Mouse (Mus musculus): ENCODE data around the gene Efcc1. TPM values are rescaled to one million over a fixed set of nuclear protein-coding genes. Genes with fewer than 3 reads are reported as not detected.
A peak's percentile ranks its signal among the peaks of the same experiment; 100 is the strongest.

Gene Efcc1
- polyA plus RNA-seq (2015; fragmentation: Nextera tagmentation; extraction: Ambion mirVana), result 0.32 and 0.62 TPM in 2 replicates

GRCm38 (mm10) chr6:87730591-87731462, at the start of gene Efcc1:
TSS of gene Efcc1 (plus strand) at chr6:87730869.
- peaks cover 35% of the 10 kb centered on the region for H3K4me1 ChIP-seq
- no peak within 1 kb of the TSS for H3K27ac ChIP-seq
- peaks cover 87% of the 10 kb centered on the region for H3K27me3 ChIP-seq
- peak within 1 kb of the TSS; percentile 56 for H3K9ac ChIP-seq
- no peaks in the 10 kb centered on the region for H3K36me3 ChIP-seq
- peak within 1 kb of the TSS; percentile 59 for H3K4me3 ChIP-seq
- ATAC-seq (ENCODE audit: low FRiP score, low read depth), result peak; percentile 66
- no peaks in the 10 kb centered on the region for H3K9me3 ChIP-seq
- H3K4me2 ChIP-seq (replicated peaks), result peak within 1 kb of the TSS; percentile 95
- WGBS, result under 1% methylated on average over 90 of the region's 90 CpGs

GRCm38 (mm10) chr6:87695947-87696346, 34.7 kb upstream of the Efcc1 start:
- Histone ChIP-seq H3K27ac (no peak overlapping the region), H3K27me3 (no peaks in the 10 kb centered on the region; the same call in 1 of the 2 replicates), H3K4me3 (no peak overlapping the region), H3K9ac (no peak overlapping the region), H3K9me3 (0 out of 2 replicates have a peak, but pooled peaks cover 5% of the 10 kb centered on the region), H3K4me1 (no peaks in the 10 kb centered on the region), H3K36me3 (no peaks in the 10 kb centered on the region), H3K4me2 (replicated peaks) (no peak overlapping the region)
- WGBS, result 72% methylated on average over 3 of the region's 3 CpGs
- ATAC-seq (ENCODE audit: low FRiP score, low read depth), result no peak

- H3K9ac ChIP-seq, result no peak overlapping the region
- 0 out of 2 replicates have a peak, but pooled peaks cover 5% of the 10 kb centered on the region for H3K9me3 ChIP-seq
- no peak for ATAC-seq (ENCODE audit: low FRiP score, low read depth)
- no peak overlapping the region for H3K4me3 ChIP-seq
- no peak overlapping the region for H3K4me2 ChIP-seq (replicated peaks)
- 93% methylated on average over 4 of the region's 4 CpGs for WGBS
- no peaks in the 10 kb centered on the region for H3K4me1 ChIP-seq
- no peaks in the 10 kb centered on the region for H3K36me3 ChIP-seq
- no peak overlapping the region for H3K27ac ChIP-seq
- H3K27me3 ChIP-seq, result no peaks in the 10 kb centered on the region; the same call in 1 of the 2 replicates
These were observed 34.1 kb upstream of the Efcc1 start for GRCm38 (mm10) chr6:87696544-87696943.

- Histone ChIP-seq H3K4me3 (no peak overlapping the region), H3K27me3 (no peaks in the 10 kb centered on the region), H3K36me3 (no peaks in the 10 kb centered on the region), H3K4me1 (no peaks in the 10 kb centered on the region), H3K27ac (no peak overlapping the region), H3K9ac (no peak overlapping the region), H3K4me2 (replicated peaks) (no peak overlapping the region), H3K9me3 (no peaks in the 10 kb centered on the region)
- no peak for ATAC-seq (ENCODE audit: low FRiP score, low read depth)
- WGBS, result 47% methylated on average over 3 of the region's 3 CpGs
These were observed 24.4 kb upstream of the Efcc1 start for GRCm38 (mm10) chr6:87706246-87706645.

GRCm38 (mm10) chr6:87712311-87712710, 18.4 kb upstream of the Efcc1 start:
- H3K27ac ChIP-seq, result no peak overlapping the region
- H3K36me3 ChIP-seq, result no peaks in the 10 kb centered on the region
- H3K4me1 ChIP-seq, result no peaks in the 10 kb centered on the region
- 86% methylated on average over 4 of the region's 4 CpGs for WGBS
- H3K4me3 ChIP-seq, result no peak overlapping the region
- no peaks in the 10 kb centered on the region for H3K27me3 ChIP-seq
- no peak for ATAC-seq (ENCODE audit: low FRiP score, low read depth)
- H3K9me3 ChIP-seq, result no peaks in the 10 kb centered on the region
- H3K4me2 ChIP-seq (replicated peaks), result no peak overlapping the region
- H3K9ac ChIP-seq, result no peak overlapping the region

- Histone ChIP-seq H3K4me3 (no peak overlapping the region), H3K9ac (no peak overlapping the region), H3K4me1 (no peaks in the 10 kb centered on the region), H3K9me3 (no peaks in the 10 kb centered on the region), H3K27ac (no peak overlapping the region), H3K27me3 (peaks cover 2% of the 10 kb centered on the region; the same call in 1 of the 2 replicates), H3K4me2 (replicated peaks) (no peak overlapping the region), H3K36me3 (no peaks in the 10 kb centered on the region)
- ATAC-seq (ENCODE audit: low FRiP score, low read depth), result no peak
- 86% methylated on average over 4 of the region's 4 CpGs for WGBS
These were observed 16.6 kb upstream of the Efcc1 start for GRCm38 (mm10) chr6:87714091-87714490.

- Histone ChIP-seq H3K36me3 (no peaks in the 10 kb centered on the region), H3K9me3 (no peaks in the 10 kb centered on the region), H3K27me3 (peaks cover 10% of the 10 kb centered on the region), H3K27ac (no peak overlapping the region), H3K4me3 (no peak overlapping the region), H3K4me2 (replicated peaks) (0 out of 2 replicates have a peak overlapping the region, but pooled peaks have one; percentile 7), H3K4me1 (peaks cover 5% of the 10 kb centered on the region), H3K9ac (no peak overlapping the region)
- WGBS, result 6% methylated on average over 13 of the region's 13 CpGs
- no peak for ATAC-seq (ENCODE audit: low FRiP score, low read depth)
These were observed 8.0 kb upstream of the Efcc1 start for GRCm38 (mm10) chr6:87722631-87723030.

- no peaks in the 10 kb centered on the region for H3K9me3 ChIP-seq
- no peak overlapping the region for H3K9ac ChIP-seq
- WGBS, result 78% methylated on average over 7 of the region's 7 CpGs
These were observed 5.3 kb upstream of the Efcc1 start for GRCm38 (mm10) chr6:87725267-87725912.

GRCm38 (mm10) chr6:87728102-87728501, 2.6 kb upstream of the Efcc1 start:
- H3K9me3 ChIP-seq, result no peaks in the 10 kb centered on the region
- H3K27ac ChIP-seq, result no peak overlapping the region
- H3K27me3 ChIP-seq, result peaks cover 59% of the 10 kb centered on the region
- H3K9ac ChIP-seq, result no peak overlapping the region
- no peaks in the 10 kb centered on the region for H3K36me3 ChIP-seq
- H3K4me2 ChIP-seq (replicated peaks), result no peak overlapping the region
- ATAC-seq (ENCODE audit: low FRiP score, low read depth), result no peak
- H3K4me1 ChIP-seq, result peaks cover 28% of the 10 kb centered on the region
- 60% methylated on average over 3 of the region's 3 CpGs for WGBS
- H3K4me3 ChIP-seq, result no peak overlapping the region

More at GRCm38 (mm10) chr6:87725267-87725912, 5.3 kb upstream of the Efcc1 start:
- ATAC-seq (ENCODE audit: low FRiP score, low read depth), result no peak
- no peak overlapping the region for H3K4me3 ChIP-seq
- peaks cover 11% of the 10 kb centered on the region for H3K4me1 ChIP-seq
- H3K27me3 ChIP-seq, result peaks cover 32% of the 10 kb centered on the region
- no peak overlapping the region for H3K4me2 ChIP-seq (replicated peaks)
- H3K27ac ChIP-seq, result no peak overlapping the region
- no peaks in the 10 kb centered on the region for H3K36me3 ChIP-seq

- Histone ChIP-seq H3K4me1 (peaks cover 35% of the 10 kb centered on the region), H3K27me3 (peaks cover 80% of the 10 kb centered on the region), H3K36me3 (no peaks in the 10 kb centered on the region), H3K4me2 (replicated peaks) (peak overlapping the region; percentile 95), H3K4me3 (peak overlapping the region; percentile 59), H3K9ac (0 out of 2 replicates have a peak overlapping the region, but pooled peaks have one; percentile 56), H3K27ac (no peak overlapping the region), H3K9me3 (no peaks in the 10 kb centered on the region)
- 18% methylated on average over 13 of the region's 13 CpGs for WGBS
- ATAC-seq (ENCODE audit: low FRiP score, low read depth), result no peak
These were observed 528 bp upstream of the Efcc1 start for GRCm38 (mm10) chr6:87730141-87730540.

- peaks cover 90% of the 10 kb centered on the region for H3K27me3 ChIP-seq
- no peak for ATAC-seq (ENCODE audit: low FRiP score, low read depth)
- peak overlapping the region; percentile 59 for H3K4me3 ChIP-seq
- 2% methylated on average over 19 of the region's 19 CpGs for WGBS
- H3K4me1 ChIP-seq, result peaks cover 35% of the 10 kb centered on the region
- H3K27ac ChIP-seq, result no peak overlapping the region
- H3K9ac ChIP-seq, result peak overlapping the region; percentile 56
- no peaks in the 10 kb centered on the region for H3K9me3 ChIP-seq
- H3K4me2 ChIP-seq (replicated peaks), result peak overlapping the region; percentile 95
- no peaks in the 10 kb centered on the region for H3K36me3 ChIP-seq
These were observed 910 bp downstream of the Efcc1 start for GRCm38 (mm10) chr6:87731463-87732095.

Measured in limb, embryonic 13.5 days (tissue).